Mouse (Mus musculus) bone marrow macrophage, adult 2 months (primary cell): Measurements from ENCODE around the gene Banp.

ENCODE experiments used
- CTCF ChIP-seq: IDR thresholded peaks from 2 replicates; pipeline ENCODE4 v1.5.1; 2012; ENCODE audit warnings: low read depth, mild to moderate bottlenecking, low read length, moderate library complexity
- POLR2A ChIP-seq: IDR thresholded peaks from 2 replicates; pipeline ENCODE4 v1.6.1; 2012; ENCODE audit warnings: mild to moderate bottlenecking, low read depth, low read length, borderline replicate concordance

GRCm38 (mm10) chr8:121926266-121926665 lies 23.3 kb upstream of the Banp start:
- no peak for TF ChIP-seq POLR2A
- no peak for TF ChIP-seq CTCF
